Mouse (Mus musculus) neural tube, embryonic 10.5 days (tissue): Measurements from ENCODE around the gene Gapdhs.
"Not testable (repeated sequence)": the region's sequence is repeated elsewhere in the genome, so short reads cannot be mapped to it uniquely, and the experiment has no call there.

Source experiments
- DNase-seq: peaks from one replicate; pipeline ENCODE4 v3.0.0-alpha.2; 2017; ENCODE audit warnings: low spot score; ENCODE audit errors: extremely low spot score

The Gapdhs gene

DNA sequence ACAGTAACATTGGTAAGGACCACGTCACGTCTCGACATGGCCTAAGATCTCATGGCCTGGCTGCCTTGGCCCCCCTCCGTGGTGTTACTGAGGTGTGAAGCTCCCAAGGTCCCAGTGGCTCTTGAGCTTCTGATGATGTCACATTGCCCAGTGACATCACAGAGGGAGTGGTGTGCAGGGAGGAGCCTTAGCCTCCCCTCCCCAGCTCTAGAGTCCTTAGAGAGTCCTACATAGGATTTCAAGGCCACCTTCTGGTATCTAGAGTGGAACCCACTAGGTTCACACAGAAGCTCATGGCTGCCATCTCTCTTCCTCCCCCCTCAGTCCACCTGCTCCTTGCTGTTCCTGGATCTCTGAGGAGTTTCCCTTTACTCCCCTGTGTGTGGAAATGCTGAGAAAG, at the start of gene Gapdhs:
Gene Gapdhs (minus strand): TSS at position 65 of the 400 bp plus-strand sequence.
- not testable (repeated sequence) for DNase-seq

DNA sequence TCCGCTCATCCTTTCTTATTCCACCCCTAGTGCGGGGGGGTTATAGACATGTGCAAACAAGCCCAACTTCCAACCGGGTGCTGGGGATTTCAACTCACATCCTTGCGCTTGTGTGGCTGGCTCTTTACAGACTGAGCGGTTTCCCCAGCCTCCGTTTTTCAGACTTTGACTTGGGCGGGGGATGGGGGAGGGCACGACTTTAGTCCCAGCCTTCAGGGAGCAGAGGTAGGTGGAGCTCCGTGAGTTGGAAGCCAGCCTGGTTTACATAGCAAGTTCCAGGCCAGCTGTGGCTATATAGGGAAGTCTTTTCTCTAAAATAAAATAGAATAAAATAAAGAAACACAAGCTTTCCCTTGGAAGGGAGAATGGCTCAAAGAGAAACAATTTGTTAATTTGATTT, 48.4 kb upstream of the Gapdhs start:
- DNase-seq: no peak

DNA sequence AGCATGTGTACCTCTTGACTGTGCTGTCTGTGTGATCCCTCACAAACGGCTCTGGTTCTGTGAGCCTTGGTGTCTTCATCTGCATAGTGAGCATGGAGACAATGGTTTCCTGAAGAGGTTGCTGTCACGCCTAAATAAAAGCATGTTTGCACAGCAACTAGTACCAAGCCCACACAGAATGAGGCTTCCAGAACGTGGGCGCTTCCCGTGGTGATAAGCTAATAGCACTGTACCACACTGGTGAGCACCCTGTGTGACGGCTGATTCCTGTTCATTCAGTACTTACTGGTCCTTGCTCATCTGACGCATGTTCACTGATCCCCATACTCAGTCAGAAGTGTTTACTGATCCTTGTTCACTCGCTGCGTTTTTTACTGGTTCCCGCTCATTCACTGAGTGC, 46.7 kb upstream of the Gapdhs start:
- DNase-seq: no peak

DNA sequence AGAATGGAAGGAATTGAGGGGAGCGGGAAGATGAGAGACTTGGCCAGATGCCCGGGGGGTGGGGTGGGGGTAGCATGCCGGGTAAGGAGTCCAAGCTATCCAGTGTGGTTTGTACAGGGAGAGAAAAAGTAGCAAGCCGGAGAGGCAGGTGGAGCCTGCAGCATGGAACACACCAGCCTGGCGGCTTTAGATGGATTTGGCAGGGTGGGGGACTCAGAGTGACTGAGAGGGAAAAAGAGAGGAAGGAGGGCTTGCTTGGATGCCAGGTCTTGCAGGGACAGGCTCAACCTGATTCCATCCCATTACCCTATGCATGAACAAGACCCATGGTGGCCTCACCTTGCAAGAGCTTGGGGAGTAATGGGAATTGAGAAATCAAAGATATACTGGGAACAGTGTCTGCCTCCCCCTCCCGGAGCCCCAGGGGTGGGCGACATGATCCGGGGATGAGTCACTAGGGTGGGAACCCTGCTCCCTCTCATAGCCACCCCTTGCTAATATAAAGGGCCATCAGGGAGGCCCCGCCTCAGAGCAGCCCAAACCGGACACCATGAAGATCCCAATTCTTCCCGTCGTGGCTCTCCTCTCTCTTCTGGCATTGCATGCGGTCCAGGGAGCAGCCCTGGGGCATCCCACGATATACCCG, 44.0 kb upstream of the Gapdhs start, which contains the start of gene Krtdap:
Gene Krtdap (plus strand): TSS at position 520 of the 646 bp plus-strand sequence.
- DNase-seq: no peak

DNA sequence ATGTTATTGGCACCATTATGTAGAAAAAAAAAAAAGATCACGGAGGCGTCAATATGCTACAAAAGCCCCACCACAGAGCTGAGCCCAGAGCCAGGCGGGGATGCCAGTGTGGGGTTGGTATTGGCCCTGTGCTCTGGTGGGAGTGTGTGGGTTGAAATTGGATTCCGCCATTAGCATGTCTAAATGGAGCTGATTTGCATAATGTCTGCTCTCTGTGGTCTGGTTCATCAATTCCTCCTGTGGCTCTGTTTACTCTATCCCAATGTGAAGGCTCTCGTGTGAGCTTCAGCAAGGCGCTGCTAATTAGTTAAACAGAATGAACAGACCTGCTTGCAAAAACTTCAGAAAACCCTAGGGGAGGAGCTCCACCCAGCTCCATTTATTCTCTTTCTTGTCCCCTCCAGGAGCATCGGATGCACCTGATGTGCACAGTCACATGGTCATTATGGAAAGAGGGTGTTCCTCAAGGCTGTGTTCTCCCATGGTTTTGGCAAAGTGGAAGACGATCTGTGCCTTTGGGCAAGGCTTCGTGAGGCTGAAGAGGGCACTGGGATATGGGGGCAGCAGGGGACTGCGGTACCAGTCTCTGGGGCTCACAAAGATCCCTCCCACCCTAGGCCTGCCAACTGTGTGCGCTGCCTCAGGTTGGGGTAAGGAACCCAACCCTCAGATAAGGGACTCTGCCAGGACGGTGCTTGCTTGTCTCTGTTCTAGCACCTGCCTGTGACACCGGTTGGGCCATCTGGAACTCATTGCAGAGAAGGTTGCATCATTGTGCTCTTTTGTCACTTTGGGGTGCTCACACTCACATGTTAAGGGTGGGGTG, 42.5 kb upstream of the Gapdhs start:
- DNase-seq: no peak

DNA sequence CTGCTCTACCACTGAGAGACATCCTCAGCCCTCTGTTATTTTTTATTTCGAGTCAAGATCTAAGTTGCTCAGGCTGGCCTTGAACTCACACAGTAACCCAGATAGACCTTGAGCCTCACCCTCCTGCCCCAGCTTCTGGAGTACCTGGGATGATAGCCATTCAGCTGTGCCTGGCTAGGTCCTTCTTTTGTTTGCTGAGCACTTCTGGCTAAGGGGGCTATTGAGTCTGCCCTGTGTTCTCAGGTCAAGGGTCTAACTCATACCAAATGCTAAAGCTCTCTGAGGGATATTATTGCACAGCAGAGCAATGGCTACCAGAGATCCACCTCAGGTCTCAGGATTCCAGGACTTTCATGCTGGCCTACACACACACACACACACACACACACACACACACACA, 41.7 kb upstream of the Gapdhs start:
- DNase-seq: no peak

DNA sequence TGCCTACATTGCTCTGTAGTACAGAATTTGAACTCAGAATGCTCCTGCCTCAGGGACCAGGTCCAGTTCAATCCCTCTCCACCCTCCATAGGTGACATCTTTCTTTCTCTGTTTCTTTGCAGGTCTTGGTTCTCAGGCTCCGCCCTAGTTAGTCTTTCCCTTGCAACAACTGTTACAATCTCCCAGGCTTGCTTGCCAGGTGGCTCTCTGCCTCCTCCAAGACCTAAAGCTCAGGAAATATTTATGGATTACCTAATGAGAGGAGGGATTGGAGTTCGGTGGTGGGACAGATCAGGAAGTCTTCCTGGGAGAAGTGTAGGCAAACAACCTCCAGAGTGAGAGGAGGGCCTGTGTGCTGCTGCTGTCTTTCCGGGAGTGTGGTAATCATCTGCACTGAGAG, 39.2 kb upstream of the Gapdhs start:
- DNase-seq: no peak

DNA sequence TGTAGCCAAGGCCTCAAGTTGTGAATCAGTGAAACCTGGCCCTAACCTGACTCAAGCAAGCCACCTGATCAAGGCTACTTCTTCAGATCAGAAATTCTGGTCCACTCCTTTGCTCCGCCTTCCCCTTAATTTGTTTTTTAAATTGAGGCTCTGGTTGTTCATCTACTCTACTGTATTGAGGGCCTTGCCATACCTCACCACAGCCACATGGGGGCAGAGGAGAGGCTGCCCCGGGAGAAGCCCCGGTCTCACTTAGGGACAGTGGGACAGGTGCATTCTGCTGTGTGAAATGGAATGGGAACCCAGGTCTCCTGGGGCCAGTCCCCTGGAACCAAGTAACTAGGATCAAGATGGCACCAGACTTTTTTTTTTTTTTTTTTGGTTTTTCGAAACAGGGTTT, 38.3 kb upstream of the Gapdhs start:
- no peak for DNase-seq

DNA sequence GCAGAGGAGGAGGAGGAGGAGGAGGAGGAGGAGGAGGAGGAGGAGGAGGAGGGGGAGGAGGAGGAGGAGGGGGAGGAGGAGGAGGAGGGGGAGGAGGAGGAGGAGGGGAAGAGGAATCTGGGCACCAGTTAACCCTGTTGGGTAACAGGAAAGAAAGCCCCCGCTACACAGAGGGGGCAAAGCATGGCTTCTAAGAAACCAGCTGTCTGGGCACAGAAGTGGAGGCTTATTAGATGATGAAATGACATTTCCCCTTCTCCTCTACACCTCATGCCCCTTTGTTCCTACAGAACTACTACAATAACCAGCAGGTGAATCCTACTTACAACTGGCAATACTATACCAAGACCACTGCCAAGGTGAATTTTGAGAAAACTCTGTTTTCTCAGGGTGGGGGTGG, 34.4 kb upstream of the Gapdhs start:
- no peak for DNase-seq

DNA sequence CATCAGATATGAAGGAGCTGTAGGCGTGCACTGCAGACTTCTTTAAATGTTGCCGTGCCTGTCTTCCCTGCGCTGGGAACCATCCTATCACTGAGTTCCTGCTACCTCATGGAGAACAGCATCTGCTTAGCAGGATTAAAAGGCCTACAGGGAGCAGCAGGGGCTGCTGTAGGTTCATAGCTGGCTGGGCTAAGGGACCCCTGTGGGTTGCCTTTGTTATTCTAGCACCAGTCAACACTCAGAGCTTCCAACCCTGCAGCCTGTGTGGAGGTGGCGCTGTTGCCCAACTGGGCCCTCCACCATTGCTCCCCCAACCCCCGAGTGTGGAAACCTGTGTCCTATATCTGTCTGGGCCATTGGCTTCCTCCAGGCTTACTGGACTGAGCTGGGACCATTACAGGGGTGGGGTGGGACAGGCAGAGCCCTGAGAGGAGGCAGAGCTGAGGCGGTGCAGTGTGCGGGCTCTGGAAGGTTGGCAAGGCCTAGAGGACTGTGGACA, 33.6 kb upstream of the Gapdhs start:
- no peak for DNase-seq

DNA sequence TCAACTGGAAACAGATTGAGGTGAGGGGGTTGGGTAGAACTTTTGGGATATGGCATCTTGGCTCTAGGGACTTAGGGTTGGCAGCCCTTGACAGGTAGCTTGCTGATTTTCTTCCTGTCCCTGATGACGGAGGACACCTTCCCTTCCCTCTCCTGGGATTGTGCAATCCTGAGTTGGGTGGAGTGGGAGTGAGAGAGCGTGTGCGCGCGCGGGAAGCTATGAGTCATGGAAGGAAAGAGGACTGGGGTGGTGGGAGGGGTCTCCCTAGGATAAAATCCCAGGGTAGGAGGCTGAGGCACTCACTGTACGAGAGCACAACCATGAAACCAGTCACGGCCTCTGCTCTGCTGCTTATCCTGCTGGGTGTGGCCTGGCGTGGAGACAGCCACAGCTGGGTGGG, 32.6 kb upstream of the Gapdhs start:
- no peak for DNase-seq

DNA sequence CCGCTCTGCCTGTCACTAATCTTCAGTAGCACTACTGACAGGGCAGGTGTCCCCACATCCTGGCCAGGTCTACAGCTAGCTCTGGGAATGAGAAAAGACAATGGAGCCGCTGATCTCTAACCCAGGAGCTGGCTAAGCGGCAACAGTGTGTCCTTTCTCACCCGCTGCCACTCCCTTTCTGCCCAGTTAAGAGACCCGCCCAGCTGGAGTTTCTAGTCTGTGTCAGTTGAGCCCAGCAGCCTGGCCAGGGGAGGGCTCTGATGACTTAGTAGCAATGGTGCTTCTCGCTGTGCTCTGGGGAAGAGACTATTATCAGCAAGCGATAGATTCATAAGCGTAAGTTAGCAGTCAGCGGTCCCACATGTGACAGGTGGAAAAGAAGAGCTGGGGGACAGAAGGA, 25.8 kb upstream of the Gapdhs start:
- DNase-seq: no peak

DNA sequence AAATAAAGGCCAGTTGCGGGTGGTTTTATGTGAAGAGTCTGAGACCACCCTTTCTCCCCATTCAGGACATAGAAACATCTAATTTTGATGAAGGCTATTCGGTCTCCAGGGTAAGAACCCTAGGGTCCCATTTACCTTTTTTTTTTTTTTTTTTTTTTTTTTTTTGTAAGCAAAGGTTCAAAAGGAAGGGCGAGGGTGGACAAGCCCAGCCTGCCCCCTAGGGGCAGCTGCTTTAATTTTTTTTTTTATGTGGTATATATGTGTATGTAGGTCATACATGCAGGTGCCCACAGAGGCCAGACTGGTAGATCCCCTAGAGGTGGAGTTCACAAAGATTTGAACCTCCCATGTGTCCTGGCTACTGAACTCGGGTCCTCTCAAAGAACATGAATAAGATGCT, 22.9 kb upstream of the Gapdhs start:
- no peak for DNase-seq

DNA sequence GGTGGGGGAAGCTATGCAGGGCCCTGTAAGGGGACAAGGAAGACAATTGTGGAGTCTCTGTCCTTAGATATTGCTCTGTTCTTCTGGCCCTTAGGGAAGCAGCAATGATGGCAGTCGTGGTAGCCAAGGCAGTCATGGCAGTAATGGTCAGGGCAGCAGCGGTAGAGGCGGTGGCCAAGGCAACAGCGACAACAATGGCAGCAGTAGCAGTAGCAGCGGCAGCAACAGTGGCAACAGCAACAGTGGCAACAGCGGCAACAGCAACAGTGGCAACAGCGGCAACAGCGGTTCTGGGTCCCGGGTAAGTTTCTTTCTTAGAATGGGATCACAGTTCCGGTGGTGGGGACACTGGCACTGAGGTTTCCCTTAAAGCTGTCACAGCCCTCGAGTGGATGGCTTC, 21.7 kb upstream of the Gapdhs start:
- DNase-seq: no peak

DNA sequence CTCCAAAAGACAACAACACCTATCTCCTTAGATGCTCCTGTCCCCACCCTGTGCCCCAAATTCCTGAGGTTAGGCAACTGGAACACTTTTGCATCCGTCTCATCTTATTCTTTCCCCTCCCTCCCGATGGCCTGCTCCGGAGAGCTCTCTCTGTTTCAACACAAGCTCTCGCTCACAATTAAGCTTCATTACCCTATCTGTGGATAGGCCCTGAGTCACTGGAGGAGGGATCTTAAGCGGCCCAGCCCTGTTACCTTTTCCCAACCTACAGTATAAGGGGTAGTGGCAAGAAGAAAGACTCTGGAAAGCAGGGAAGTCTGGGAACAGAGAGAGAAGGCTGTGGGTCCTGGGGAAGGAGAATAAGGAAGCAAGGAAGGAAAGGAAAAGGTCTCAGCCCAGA, 20.0 kb upstream of the Gapdhs start, which contains the start of gene Dmkn:
Gene Dmkn (plus strand): TSS at position 301 of the 400 bp plus-strand sequence.
- no peak for DNase-seq

DNA sequence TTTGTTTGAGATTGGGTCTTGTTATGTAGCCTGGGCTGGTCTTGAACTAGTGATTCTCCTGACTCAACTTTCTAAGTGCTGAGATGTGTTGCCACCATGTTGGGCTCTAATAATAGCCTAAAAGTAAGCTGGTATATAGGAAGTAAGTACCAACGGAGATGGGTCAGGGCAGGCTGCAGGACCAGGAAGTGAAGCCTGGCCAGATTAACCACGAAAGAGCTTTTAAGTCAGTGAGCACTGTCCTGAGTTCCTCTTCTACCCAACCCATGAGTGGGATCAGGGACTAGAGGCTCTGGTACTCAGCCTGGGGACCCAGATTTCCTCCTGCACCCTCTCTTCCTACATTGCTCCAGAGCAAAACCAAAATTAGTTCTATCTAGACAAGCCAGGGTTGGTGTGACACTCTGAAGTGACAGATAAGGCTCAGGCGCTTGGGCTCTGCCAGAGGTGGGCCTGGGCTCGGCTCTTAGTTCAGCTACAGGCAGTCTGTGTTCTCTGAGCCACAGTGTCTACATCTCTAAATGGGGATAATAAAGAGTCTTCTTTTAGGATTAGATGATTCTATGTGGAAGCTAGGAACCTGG, 18.4 kb upstream of the Gapdhs start:
- DNase-seq: no peak

DNA sequence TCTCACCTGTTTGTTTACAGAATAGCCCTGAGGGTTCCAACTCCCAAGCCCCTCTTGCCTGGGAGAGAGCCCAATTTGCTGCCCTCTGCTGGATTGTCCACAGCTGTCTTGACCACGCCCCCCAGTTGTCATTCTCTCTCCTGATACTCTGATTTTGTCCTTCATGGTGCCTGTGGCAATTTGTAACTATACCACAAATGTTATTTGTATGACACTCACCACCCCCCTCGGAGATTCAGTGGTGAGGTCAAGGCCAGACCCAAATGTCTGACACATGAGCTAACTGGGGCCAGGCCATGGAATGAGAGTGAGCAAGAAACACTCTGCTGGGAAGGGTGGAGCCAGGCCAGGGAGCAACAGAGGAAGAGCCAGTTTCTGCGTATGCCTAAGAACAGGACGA, 15.4 kb upstream of the Gapdhs start:
- peak; percentile 34 for DNase-seq

DNA sequence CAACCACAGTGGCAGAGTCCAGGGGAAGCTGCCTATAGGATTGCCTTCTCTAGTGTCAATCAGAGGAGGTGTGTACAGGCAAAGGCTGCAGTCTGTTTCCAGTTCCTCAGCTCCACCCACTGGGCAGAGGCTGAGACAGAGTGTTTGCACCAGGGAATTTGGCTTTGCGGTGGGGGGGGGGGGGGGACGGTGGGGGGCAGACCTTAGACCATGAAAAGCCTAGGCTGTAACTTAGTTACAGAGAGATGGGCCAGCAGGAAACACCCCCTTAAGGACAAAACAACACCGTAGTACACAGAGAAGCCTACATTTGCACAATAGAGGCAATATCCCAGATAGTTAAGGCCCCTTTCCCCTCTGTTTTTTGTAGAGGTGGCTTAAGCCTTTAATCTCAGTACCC, 13.5 kb upstream of the Gapdhs start:
- no peak for DNase-seq

DNA sequence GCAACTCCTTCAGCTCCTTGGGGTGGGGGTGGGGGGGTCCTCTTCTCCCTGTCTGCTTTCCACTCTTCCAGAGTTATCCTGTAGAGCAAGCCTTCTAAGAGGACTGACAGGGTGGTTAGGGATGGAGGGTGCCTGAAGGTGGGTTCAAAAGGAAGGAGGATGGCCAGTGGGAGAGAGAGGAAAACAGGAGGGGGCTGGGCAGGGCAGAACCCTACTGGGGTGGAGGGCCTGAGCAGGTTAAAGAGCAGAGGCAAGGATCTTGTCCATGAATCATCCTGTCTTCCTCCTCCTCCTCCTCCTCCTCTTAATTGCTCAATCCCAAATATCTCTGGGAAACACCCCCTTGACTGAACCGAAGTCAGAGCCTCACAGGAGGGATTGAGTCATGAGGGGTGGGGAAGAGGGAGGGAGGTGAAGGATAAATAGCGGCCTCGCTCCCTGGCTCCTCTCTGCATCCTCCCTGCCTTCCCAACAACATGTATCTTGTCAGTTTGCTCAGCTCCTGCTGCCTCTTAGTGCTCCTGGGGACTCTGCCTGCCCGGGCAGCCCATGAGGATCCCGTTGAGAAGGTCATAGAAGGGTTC, 7.7 kb upstream of the Gapdhs start, which contains the start of gene Sbsn:
Gene Sbsn (plus strand): TSS at position 386 of the 584 bp plus-strand sequence.
- DNase-seq: no peak

DNA sequence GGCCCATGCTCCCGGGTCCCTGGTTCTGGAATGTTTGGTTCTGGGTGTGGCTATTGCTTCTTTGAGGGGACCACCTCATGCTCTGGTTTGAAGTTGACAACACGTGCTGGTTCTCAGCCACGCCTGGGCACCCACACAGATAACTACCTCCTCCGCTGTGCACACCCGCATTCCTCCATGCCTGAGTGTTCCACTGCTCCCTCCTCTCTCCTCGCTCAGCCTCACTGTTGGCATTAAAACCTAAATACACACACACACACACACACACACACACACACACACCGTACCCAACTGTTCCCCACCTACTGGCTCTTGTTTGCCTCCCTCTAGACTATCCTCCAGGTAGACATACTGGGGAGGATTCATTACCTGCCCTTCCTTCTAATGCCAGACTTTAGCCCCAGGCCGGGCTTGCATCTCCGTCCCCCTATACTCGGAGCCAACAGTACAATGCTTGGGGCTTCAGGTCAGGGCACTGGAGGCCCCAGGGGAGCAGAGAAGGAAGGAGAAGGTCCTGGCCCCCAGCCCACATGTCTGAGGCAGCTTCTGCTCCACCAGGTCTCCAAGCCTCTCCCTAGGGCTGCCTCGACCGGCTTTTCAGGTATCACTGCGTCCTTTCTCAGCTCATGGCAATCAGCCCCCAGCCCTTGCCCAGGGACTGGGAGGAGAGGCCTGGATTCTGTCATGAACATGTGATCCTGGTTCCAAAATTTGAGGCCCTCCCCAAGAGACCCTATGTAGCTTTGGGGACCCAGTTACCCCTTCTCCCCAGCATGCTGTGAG, 6.5 kb upstream of the Gapdhs start:
- no peak for DNase-seq
